Mouse (Mus musculus): ENCODE data around the gene 9330182L06Rik. TPM values are rescaled to one million over a fixed set of nuclear protein-coding genes. Genes with fewer than 3 reads are reported as not detected.

9330182L06Rik gene
- polyA plus RNA-seq, 1 experiment from 2014 or later: 1.8 TPM

- POLR2A ChIA-PET: no interaction called here
- peaks cover 7% of the 10 kb centered on the region for H3K27me3 ChIP-seq
- no peak for TF ChIP-seq CTCF (IDR thresholded peaks at IDR 0.05)
- ATAC-seq (no peak), DNase-seq (ENCODE audit: low read depth, low spot score) (no peak)
- CTCF ChIA-PET: interaction anchor here (0.6 to 2.6 kb wide), 3 partner anchors 209 to 257 kb away, joined by 3 to 7 read pairs (median 3); no protein-coding TSS in a partner anchor
- in situ Hi-C loops (cut with MboI; ENCODE audit: low pct_unique_long_range_greater_than_20kb): loop anchor here (10.0 kb wide), 1 partner anchor 492 kb away; no protein-coding TSS in a partner anchor
These were observed 161.2 kb downstream of the 9330182L06Rik start for GRCm38 (mm10) chr5:9427165-9427564.

DNA sequence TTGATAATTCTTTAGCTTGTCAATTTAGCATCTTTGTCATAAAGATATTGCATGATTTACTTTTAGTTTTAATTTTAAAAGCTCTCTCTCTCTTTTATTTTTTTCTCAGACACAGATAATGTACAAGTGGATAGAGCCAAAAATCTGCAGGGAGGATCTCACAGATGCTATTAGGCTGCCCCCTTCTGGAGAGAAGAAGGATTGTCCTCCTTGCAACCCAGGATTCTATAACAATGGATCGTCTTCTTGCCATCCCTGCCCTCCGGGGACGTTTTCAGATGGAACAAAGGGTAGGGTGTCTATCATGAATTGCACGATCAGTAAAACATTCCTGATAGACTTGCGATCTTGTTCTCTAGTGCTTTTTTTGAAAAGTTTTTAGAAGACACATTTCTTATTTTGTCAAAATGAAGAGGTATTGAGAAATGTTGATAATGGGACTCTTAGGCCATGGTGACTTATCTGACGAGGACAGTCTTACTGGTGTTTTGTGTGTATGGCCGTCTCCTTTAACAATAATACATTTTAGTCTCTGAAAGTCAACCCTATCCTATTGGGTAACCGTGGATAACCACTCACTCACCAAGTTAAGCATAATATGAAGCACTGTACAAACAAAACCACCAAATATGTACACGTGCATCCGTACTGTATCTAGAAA lies 161.8 kb downstream of the 9330182L06Rik start:
- POLR2A ChIA-PET: no interaction called here

GRCm38 (mm10) chr5:9428728-9429127 lies 162.8 kb downstream of the 9330182L06Rik start:
- peaks cover 7% of the 10 kb centered on the region for H3K27me3 ChIP-seq
- POLR2A ChIA-PET: no interaction called here
- CTCF ChIA-PET: interaction anchor here (1.3 to 2.6 kb wide), 2 partner anchors 8 to 259 kb away, joined by 5 to 7 read pairs; no protein-coding TSS in a partner anchor
- no peak for ATAC-seq
- no peak for TF ChIP-seq CTCF (IDR thresholded peaks at IDR 0.05)
- no peak for DNase-seq (ENCODE audit: low read depth, low spot score)
- in situ Hi-C loops (cut with MboI; ENCODE audit: low pct_unique_long_range_greater_than_20kb): loop anchor here (10.0 kb wide), 1 partner anchor 494 kb away; no protein-coding TSS in a partner anchor

More for the DNA sequence above, 161.8 kb downstream of the 9330182L06Rik start:
- peaks cover 7% of the 10 kb centered on the region for H3K27me3 ChIP-seq
- ATAC-seq (peak; percentile 67), DNase-seq (ENCODE audit: low read depth, low spot score) (no peak)
- peak; percentile 80 for TF ChIP-seq CTCF (IDR thresholded peaks at IDR 0.05)
- in situ Hi-C loops (cut with MboI; ENCODE audit: low pct_unique_long_range_greater_than_20kb): loop anchor here (10.0 kb wide), 1 partner anchor 493 kb away; no protein-coding TSS in a partner anchor
- CTCF ChIA-PET: interaction anchor here (0.6 to 2.6 kb wide), 3 partner anchors 7 to 258 kb away, joined by 3 to 7 read pairs (median 5); no protein-coding TSS in a partner anchor

DNA sequence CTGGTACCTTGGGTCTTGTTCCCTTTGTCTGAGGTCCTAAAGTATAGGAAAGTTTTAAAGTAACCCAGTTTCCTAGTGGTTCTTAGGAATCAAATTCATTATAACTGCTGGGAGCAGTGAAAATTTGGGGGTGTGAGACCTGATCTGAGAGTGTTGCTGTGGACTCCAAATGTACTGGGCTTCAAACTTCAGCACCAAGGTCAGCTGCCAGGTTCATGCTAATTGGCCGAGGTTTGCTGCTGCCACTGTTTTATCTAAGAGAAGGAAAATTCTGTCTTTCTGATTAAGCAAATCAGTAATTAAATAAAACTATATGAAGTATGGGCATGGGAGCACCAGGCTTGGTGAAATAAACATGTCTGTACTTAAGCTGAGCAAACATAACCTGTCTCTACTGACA lies 180.2 kb downstream of the 9330182L06Rik start:
- DNase-seq (ENCODE audit: low read depth, low spot score): no peak
- no peak for ATAC-seq
- ChIA-PET CTCF (interaction anchor here (1.5 kb wide), 1 partner anchor 9 kb away, joined by 7 read pairs; no protein-coding TSS in a partner anchor), POLR2A (no interaction called here)
- H3K27me3 ChIP-seq: peaks cover 5% of the 10 kb centered on the region
- no peak for TF ChIP-seq CTCF (IDR thresholded peaks at IDR 0.05)
- in situ Hi-C loops (cut with MboI; ENCODE audit: low pct_unique_long_range_greater_than_20kb): no loop called here

DNA sequence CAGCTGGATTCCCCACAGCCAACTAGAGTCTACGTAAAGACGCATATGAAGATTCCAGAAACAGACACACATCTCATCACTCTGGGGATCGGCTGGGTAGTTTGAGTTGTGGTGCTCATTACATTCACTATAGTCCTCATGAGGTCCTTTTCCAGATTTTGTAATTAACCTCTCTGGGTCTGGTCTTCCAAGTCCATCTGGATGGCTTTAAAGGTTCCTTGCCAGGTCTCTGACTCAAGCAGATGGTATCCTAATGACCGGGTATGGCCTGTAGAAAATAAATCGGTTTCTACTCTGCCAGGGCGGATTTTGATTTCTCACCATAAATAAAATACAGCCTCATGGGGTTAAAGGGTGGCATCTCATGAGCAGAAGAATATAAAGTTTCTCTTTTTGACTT lies 183.0 kb downstream of the 9330182L06Rik start:
- TF ChIP-seq CTCF (IDR thresholded peaks at IDR 0.05): no peak
- ATAC-seq: no peak
- POLR2A ChIA-PET: no interaction called here
- H3K27me3 ChIP-seq: peaks cover 5% of the 10 kb centered on the region
- in situ Hi-C loops (cut with MboI; ENCODE audit: low pct_unique_long_range_greater_than_20kb): no loop called here
- CTCF ChIA-PET: no interaction called here
- no peak for DNase-seq (ENCODE audit: low read depth, low spot score)

DNA sequence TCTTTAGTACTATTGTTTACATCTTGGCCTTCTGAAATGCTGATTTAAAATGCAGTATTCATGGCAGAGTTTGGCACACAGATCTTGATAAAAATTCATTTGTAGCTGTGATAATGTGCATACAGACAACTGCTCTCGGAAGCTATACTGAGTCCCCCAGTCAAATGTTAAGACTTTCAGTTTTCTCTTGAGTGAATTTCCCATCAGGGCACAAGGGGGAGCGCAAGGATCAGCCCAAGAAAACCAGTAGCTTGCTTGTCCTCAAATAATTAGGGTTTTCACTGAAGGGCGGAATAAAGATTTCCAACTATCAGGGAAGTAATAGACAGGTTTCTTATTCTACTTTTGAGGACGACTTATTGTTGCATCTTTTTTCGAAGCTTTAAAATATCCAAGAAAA lies 183.7 kb downstream of the 9330182L06Rik start:
- ChIA-PET POLR2A (no interaction called here), CTCF (interaction anchor here (0.6 to 1.2 kb wide), 4 partner anchors 10 to 1145 kb away, joined by 3 to 5 read pairs (median 4); no protein-coding TSS in a partner anchor)
- peaks cover 5% of the 10 kb centered on the region for H3K27me3 ChIP-seq
- TF ChIP-seq CTCF (IDR thresholded peaks at IDR 0.05): peak; percentile 68
- no peak for ATAC-seq
- DNase-seq (ENCODE audit: low read depth, low spot score): no peak
- in situ Hi-C loops (cut with MboI; ENCODE audit: low pct_unique_long_range_greater_than_20kb): no loop called here

GRCm38 (mm10) chr5:9453298-9453697 lies 187.4 kb downstream of the 9330182L06Rik start:
- no peak for ATAC-seq
- in situ Hi-C loops (cut with MboI; ENCODE audit: low pct_unique_long_range_greater_than_20kb): loop anchor here (10.0 kb wide), 1 partner anchor 1182 kb away; no protein-coding TSS in a partner anchor
- H3K27me3 ChIP-seq: peaks cover 5% of the 10 kb centered on the region
- POLR2A ChIA-PET: no interaction called here
- CTCF ChIA-PET: interaction anchor here (1.7 kb wide), 1 partner anchor 9 kb away, joined by 4 read pairs; no protein-coding TSS in a partner anchor
- DNase-seq (ENCODE audit: low read depth, low spot score): no peak
- TF ChIP-seq CTCF (IDR thresholded peaks at IDR 0.05): peak; percentile 45

GRCm38 (mm10) chr5:9477587-9477986 lies 211.7 kb downstream of the 9330182L06Rik start:
- ChIA-PET CTCF (no interaction called here), POLR2A (no interaction called here)
- H3K27me3 ChIP-seq: no peaks in the 10 kb centered on the region
- ATAC-seq (peak; percentile 98), DNase-seq (ENCODE audit: low read depth, low spot score) (peak; percentile 12)
- in situ Hi-C loops (cut with MboI; ENCODE audit: low pct_unique_long_range_greater_than_20kb): no loop called here
- TF ChIP-seq CTCF (IDR thresholded peaks at IDR 0.05): no peak

DNA sequence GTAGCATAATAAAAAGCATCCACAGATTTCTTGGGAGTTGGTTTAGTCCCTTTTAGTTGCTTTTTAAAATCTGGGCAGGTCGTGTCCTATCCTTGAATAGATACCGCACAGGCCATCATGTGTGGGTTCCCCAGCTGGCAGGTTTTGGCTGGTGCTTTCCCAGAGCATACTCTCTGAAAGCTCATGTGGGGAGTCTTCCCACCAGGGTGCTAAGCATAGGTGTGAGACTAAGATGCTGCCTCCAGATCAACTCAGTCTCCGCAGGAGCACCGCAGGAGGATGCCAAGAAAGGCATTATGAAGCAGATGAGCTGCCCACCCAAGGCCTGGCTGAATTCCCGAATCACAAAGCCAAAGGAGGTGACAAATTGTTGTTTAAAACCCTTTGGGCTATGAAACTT lies 229.5 kb downstream of the 9330182L06Rik start:
- no peaks in the 10 kb centered on the region for H3K27me3 ChIP-seq
- ChIA-PET POLR2A (no interaction called here), CTCF (interaction anchor here (0.8 to 0.9 kb wide), 2 partner anchors 12 to 137 kb away, joined by 3 read pairs; no protein-coding TSS in a partner anchor)
- DNase-seq (ENCODE audit: low read depth, low spot score) (peak; percentile 25), ATAC-seq (no peak)
- in situ Hi-C loops (cut with MboI; ENCODE audit: low pct_unique_long_range_greater_than_20kb): no loop called here
- no peak for TF ChIP-seq CTCF (IDR thresholded peaks at IDR 0.05)

DNA sequence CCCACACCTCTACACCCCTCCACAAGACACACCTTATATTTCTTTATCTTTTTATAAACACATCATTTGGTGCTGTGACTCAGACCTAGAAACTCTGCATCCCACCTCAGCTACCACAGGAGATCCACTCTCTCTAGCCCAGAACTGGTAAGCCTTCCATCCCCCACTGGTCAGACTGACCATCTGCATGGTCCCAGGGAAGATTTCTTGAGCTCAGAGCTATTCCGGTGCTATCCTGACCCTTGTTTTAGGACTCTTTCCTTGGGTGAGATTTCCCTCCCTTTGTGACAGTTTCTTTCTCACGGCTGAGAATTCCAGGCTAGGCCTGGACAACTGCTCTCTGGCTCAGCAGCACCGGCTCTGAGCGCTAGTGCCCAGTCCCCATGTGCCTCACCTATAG lies 231.3 kb downstream of the 9330182L06Rik start:
- CTCF ChIA-PET: no interaction called here
- H3K27me3 ChIP-seq: no peaks in the 10 kb centered on the region
- DNase-seq (ENCODE audit: low read depth, low spot score): no peak
- POLR2A ChIA-PET: no interaction called here
- in situ Hi-C loops (cut with MboI; ENCODE audit: low pct_unique_long_range_greater_than_20kb): no loop called here
- TF ChIP-seq CTCF (IDR thresholded peaks at IDR 0.05): no peak
- ATAC-seq: no peak

- TF ChIP-seq CTCF (IDR thresholded peaks at IDR 0.05): no peak
- peaks cover 4% of the 10 kb centered on the region for H3K27me3 ChIP-seq
- in situ Hi-C loops (cut with MboI; ENCODE audit: low pct_unique_long_range_greater_than_20kb): no loop called here
- ChIA-PET CTCF (no interaction called here), POLR2A (no interaction called here)
- ATAC-seq (no peak), DNase-seq (ENCODE audit: low read depth, low spot score) (no peak)
These were observed 245.1 kb downstream of the 9330182L06Rik start for GRCm38 (mm10) chr5:9511027-9511426.
